Mouse (Mus musculus): ENCODE measurements around the gene Mesp2. TPM values are rescaled to one million over a fixed set of nuclear protein-coding genes. Genes with fewer than 3 reads are reported as not detected.
A peak's percentile ranks its signal among the peaks of the same experiment; 100 is the strongest.

The Mesp2 gene
- polyA plus RNA-seq (2015; fragmentation: Nextera tagmentation; extraction: Ambion mirVana) = 0.96 and 1.0 TPM in 2 replicates

- Histone ChIP-seq H3K27ac (replicated peaks) (no peak within 1 kb of the TSS), H3K36me3 (no peaks in the 10 kb centered on the region), H3K4me1 (replicated peaks) (peaks cover 7% of the 10 kb centered on the region; the same call in 1 of the 2 replicates), H3K9me3 (no peaks in the 10 kb centered on the region), H3K9ac (peak within 1 kb of the TSS; percentile 68), H3K27me3 (peaks cover 37% of the 10 kb centered on the region), H3K4me2 (peak within 1 kb of the TSS; percentile 58), H3K4me3 (peak within 1 kb of the TSS; percentile 36)
- ATAC-seq (ENCODE audit: low read depth) = peak; percentile 83
- 20% methylated on average over 71 of the region's 71 CpGs for WGBS
These were observed at the start of gene Mesp2 for GRCm38 (mm10) chr7:79810611-79811506. TSS of gene Mesp2 (plus strand) at chr7:79810727.

GRCm38 (mm10) chr7:79761124-79761876 is 49.2 kb upstream of the Mesp2 start:
- Histone ChIP-seq H3K36me3 (no peaks in the 10 kb centered on the region), H3K27ac (replicated peaks) (no peak overlapping the region), H3K27me3 (no peaks in the 10 kb centered on the region), H3K4me2 (no peak overlapping the region), H3K4me1 (replicated peaks) (no peaks in the 10 kb centered on the region), H3K9ac (no peak overlapping the region), H3K4me3 (no peak overlapping the region), H3K9me3 (no peaks in the 10 kb centered on the region)
- ATAC-seq (ENCODE audit: low read depth) = no peak
- 79% methylated on average over 5 of the region's 5 CpGs for WGBS

- 79% methylated on average over 8 of the region's 8 CpGs for WGBS
- H3K27me3 ChIP-seq = no peaks in the 10 kb centered on the region
- H3K4me1 ChIP-seq (replicated peaks) = no peaks in the 10 kb centered on the region
- no peak for ATAC-seq (ENCODE audit: low read depth)
- no peak overlapping the region for H3K4me2 ChIP-seq
- H3K9me3 ChIP-seq = no peaks in the 10 kb centered on the region
- H3K4me3 ChIP-seq = no peak overlapping the region
- H3K36me3 ChIP-seq = no peaks in the 10 kb centered on the region
- H3K27ac ChIP-seq (replicated peaks) = no peak overlapping the region
- no peak overlapping the region for H3K9ac ChIP-seq
These were observed 48.4 kb upstream of the Mesp2 start for GRCm38 (mm10) chr7:79762106-79762505.

GRCm38 (mm10) chr7:79765991-79766390 is 44.5 kb upstream of the Mesp2 start:
- Histone ChIP-seq H3K4me3 (no peak overlapping the region), H3K27me3 (no peaks in the 10 kb centered on the region), H3K36me3 (no peaks in the 10 kb centered on the region), H3K4me1 (replicated peaks) (no peaks in the 10 kb centered on the region), H3K9ac (no peak overlapping the region), H3K27ac (replicated peaks) (no peak overlapping the region), H3K4me2 (no peak overlapping the region), H3K9me3 (no peaks in the 10 kb centered on the region)
- ATAC-seq (ENCODE audit: low read depth) = no peak
- 46% methylated on average over 1 of the region's 1 CpGs for WGBS

GRCm38 (mm10) chr7:79769664-79770063 is 40.9 kb upstream of the Mesp2 start:
- Histone ChIP-seq H3K27ac (replicated peaks) (no peak overlapping the region), H3K4me2 (no peak overlapping the region), H3K27me3 (no peaks in the 10 kb centered on the region), H3K9me3 (no peaks in the 10 kb centered on the region), H3K4me3 (no peak overlapping the region), H3K9ac (no peak overlapping the region), H3K4me1 (replicated peaks) (no peaks in the 10 kb centered on the region), H3K36me3 (no peaks in the 10 kb centered on the region)
- no peak for ATAC-seq (ENCODE audit: low read depth)
- 78% methylated on average over 3 of the region's 3 CpGs for WGBS

- no peak for ATAC-seq (ENCODE audit: low read depth)
- Histone ChIP-seq H3K27ac (replicated peaks) (no peak overlapping the region), H3K4me2 (no peak overlapping the region), H3K9ac (no peak overlapping the region), H3K4me1 (replicated peaks) (no peaks in the 10 kb centered on the region), H3K4me3 (no peak overlapping the region), H3K36me3 (no peaks in the 10 kb centered on the region), H3K9me3 (no peaks in the 10 kb centered on the region), H3K27me3 (no peaks in the 10 kb centered on the region)
- 45% methylated on average over 15 of the region's 15 CpGs for WGBS
These were observed 38.7 kb upstream of the Mesp2 start for GRCm38 (mm10) chr7:79771561-79772512.

GRCm38 (mm10) chr7:79780647-79781626 is 29.6 kb upstream of the Mesp2 start:
- no peaks in the 10 kb centered on the region for H3K36me3 ChIP-seq
- no peak overlapping the region for H3K27ac ChIP-seq (replicated peaks)
- H3K4me2 ChIP-seq = peak overlapping the region; percentile 44
- H3K4me3 ChIP-seq = no peak overlapping the region
- peaks cover 3% of the 10 kb centered on the region for H3K4me1 ChIP-seq (replicated peaks)
- H3K9ac ChIP-seq = peak overlapping the region; percentile 13; the same call in 1 of the 2 replicates
- no peaks in the 10 kb centered on the region for H3K9me3 ChIP-seq
- peak; percentile 81 for ATAC-seq (ENCODE audit: low read depth)
- H3K27me3 ChIP-seq = 0 out of 2 replicates have a peak, but pooled peaks cover 6% of the 10 kb centered on the region
- WGBS = 32% methylated on average over 16 of the region's 16 CpGs

GRCm38 (mm10) chr7:79781826-79782515 is 28.6 kb upstream of the Mesp2 start:
- Histone ChIP-seq H3K27me3 (peaks cover 8% of the 10 kb centered on the region; the same call in 1 of the 2 replicates), H3K4me3 (no peak overlapping the region), H3K4me2 (no peak overlapping the region), H3K9ac (no peak overlapping the region), H3K36me3 (no peaks in the 10 kb centered on the region), H3K9me3 (no peaks in the 10 kb centered on the region), H3K4me1 (replicated peaks) (peaks cover 3% of the 10 kb centered on the region), H3K27ac (replicated peaks) (no peak overlapping the region)
- ATAC-seq (ENCODE audit: low read depth) = no peak
- 81% methylated on average over 11 of the region's 11 CpGs for WGBS

GRCm38 (mm10) chr7:79782516-79782855 is 28.0 kb upstream of the Mesp2 start:
- Histone ChIP-seq H3K9ac (no peak overlapping the region), H3K36me3 (no peaks in the 10 kb centered on the region), H3K4me3 (no peak overlapping the region), H3K27ac (replicated peaks) (no peak overlapping the region), H3K4me1 (replicated peaks) (peaks cover 3% of the 10 kb centered on the region), H3K9me3 (no peaks in the 10 kb centered on the region), H3K4me2 (no peak overlapping the region), H3K27me3 (peaks cover 13% of the 10 kb centered on the region; the same call in 1 of the 2 replicates)
- no peak for ATAC-seq (ENCODE audit: low read depth)
- 78% methylated on average over 2 of the region's 2 CpGs for WGBS

GRCm38 (mm10) chr7:79786295-79786694 is 24.2 kb upstream of the Mesp2 start:
- H3K27ac ChIP-seq (replicated peaks) = no peak overlapping the region
- no peak overlapping the region for H3K4me3 ChIP-seq
- no peak overlapping the region for H3K9ac ChIP-seq
- peaks cover 27% of the 10 kb centered on the region for H3K27me3 ChIP-seq
- no peak overlapping the region for H3K4me2 ChIP-seq
- WGBS = 28% methylated on average over 6 of the region's 6 CpGs
- H3K9me3 ChIP-seq = no peaks in the 10 kb centered on the region
- no peaks in the 10 kb centered on the region for H3K4me1 ChIP-seq (replicated peaks)
- ATAC-seq (ENCODE audit: low read depth) = peak; percentile 52
- no peaks in the 10 kb centered on the region for H3K36me3 ChIP-seq
